Mouse (Mus musculus) kidney, postnatal 0 days (tissue): ENCODE results near the gene Poc1a. TPM values are rescaled to one million over a fixed set of nuclear protein-coding genes. Genes with fewer than 3 reads are reported as not detected.
A peak's percentile ranks its signal among the peaks of the same experiment; 100 is the strongest.

Experiments used
- ATAC-seq: fragments of 200-750 bp; cut with Nextera tagmentation; replicated peaks from 2 replicates; pipeline ENCODE4 v1.8.0; 2017; ENCODE audit warnings: low read depth, moderate number of reproducible peaks, moderate TSS enrichment, moderate library complexity; ENCODE audit not compliant: low FRiP score
- DNase-seq: peaks from one replicate; pipeline ENCODE4 v3.0.0-alpha.2; 2016; ENCODE audit warnings: low spot score
- H3K27ac ChIP-seq: fragments of 300-500 bp; sonication (generic); 2 replicates; pipeline ENCODE4 v1.5.1; 2014; ENCODE audit warnings: mild to moderate bottlenecking
- H3K27me3 ChIP-seq: fragments of 300-500 bp; sonication (generic); 2 replicates; pipeline ENCODE4 v1.6.1; 2014; ENCODE audit warnings: low read length, mixed read lengths; ENCODE audit not compliant: insufficient read depth
- H3K36me3 ChIP-seq: fragments of 300-500 bp; sonication (generic); 2 replicates; pipeline ENCODE4 v1.6.1; 2014; ENCODE audit warnings: low read length, mixed read lengths; ENCODE audit not compliant: insufficient read depth
- H3K4me1 ChIP-seq: fragments of 300-500 bp; sonication (generic); replicated peaks from 2 replicates; pipeline ENCODE4 v1.6.1; 2014; ENCODE audit warnings: antibody characterized with exemption, low read length, mixed read lengths; ENCODE audit not compliant: insufficient read depth
- H3K4me2 ChIP-seq: fragments of 300-500 bp; sonication (generic); 2 replicates; pipeline ENCODE4 v1.6.1; 2014; ENCODE audit warnings: mild to moderate bottlenecking, low read length, moderate library complexity, mixed read lengths
- H3K4me3 ChIP-seq: fragments of 300-500 bp; sonication (generic); replicated peaks from 2 replicates; pipeline ENCODE4 v1.5.1; 2014; ENCODE audit warnings: low read depth, low read length
- H3K9ac ChIP-seq: fragments of 300-500 bp; sonication (generic); 2 replicates; pipeline ENCODE4 v1.6.1; 2014; ENCODE audit warnings: low read depth, low read length
- H3K9me3 ChIP-seq: fragments of 300-500 bp; sonication (generic); replicated peaks from 2 replicates; pipeline ENCODE4 v1.6.1; 2016; ENCODE audit warnings: low read length, inconsistent platforms, mixed read lengths
- CTCF ChIP-seq: IDR thresholded peaks from 2 replicates; pipeline ENCODE4 v1.5.1; 2016; ENCODE audit warnings: antibody characterized with exemption, low read depth, mild to moderate bottlenecking, moderate library complexity
- WGBS: fragments of 180-500 bp; shearing (Covaris S2); extraction: QIAGEN DNeasy Blood & Tissue Kit; methylation state at CpG from one replicate; pipeline ENCODE4 v1.1.7; 2014; 5-methylcytosine and 5-hydroxymethylcytosine counted together
- polyA plus RNA-seq: library from polyadenylated mRNA; unstranded; fragments of >200 nt; fragmentation: Nextera tagmentation; extraction: Ambion mirVana; gene quantifications from 2 replicates; pipeline ENCODE4 v1.2.1, GENCODE M21; 2015

Poc1a gene
- polyA plus RNA-seq, 1 experiment from 2014 or later, result 13.1 TPM

DNA sequence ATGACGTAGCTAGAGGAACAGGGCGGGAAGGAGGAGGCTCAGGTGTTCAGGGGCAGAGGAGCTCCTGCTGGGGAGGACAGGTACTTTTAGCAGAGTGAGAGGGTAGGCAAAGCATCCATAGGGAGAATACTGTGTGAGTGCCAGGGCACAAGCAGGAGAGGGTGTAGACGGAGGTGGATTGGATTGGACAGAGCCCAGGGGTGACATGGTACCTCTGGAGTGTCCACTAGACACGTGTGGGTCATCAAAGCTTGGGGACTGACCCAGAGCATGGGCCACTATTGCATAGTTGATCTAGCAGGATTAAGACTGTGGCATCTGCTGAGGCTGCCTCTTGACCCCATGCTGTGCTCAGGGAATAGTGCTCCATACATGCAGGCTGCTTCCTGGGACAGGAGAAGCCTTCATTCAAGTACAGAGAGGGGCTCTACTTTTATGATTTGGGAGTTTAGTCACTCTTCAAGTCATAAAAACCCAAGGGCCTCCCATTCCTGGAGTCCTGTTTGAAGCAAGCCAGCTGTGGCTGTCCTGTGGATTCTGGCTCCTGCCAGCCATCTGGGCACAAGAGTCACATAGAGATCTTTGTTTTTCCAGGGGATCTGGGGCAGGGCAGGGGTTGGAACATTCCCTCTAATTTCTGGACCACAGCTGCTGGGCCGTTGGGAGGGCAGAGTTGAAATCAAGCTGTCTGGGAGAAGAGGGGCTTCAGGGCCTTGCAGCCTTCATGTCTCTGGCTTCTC is 48.1 kb downstream of the Poc1a start:
- no peaks in the 10 kb centered on the region for H3K9me3 ChIP-seq
- WGBS, result 39% methylated on average over 5 of the region's 5 CpGs
- DNase-seq (peak; percentile 65), ATAC-seq (0 out of 2 replicates have a peak, but pooled peaks have one; percentile 44)
- peak overlapping the region; percentile 31; the same call in 1 of the 2 replicates for H3K27ac ChIP-seq
- H3K4me1 ChIP-seq, result peaks cover 7% of the 10 kb centered on the region; the same call in 1 of the 2 replicates
- H3K4me2 ChIP-seq, result no peak overlapping the region
- H3K27me3 ChIP-seq, result no peaks in the 10 kb centered on the region
- no peak overlapping the region for H3K9ac ChIP-seq
- H3K36me3 ChIP-seq, result no peaks in the 10 kb centered on the region
- TF ChIP-seq CTCF, result no peak
- no peak overlapping the region for H3K4me3 ChIP-seq

GRCm38 (mm10) chr9:106332746-106333145 is 51.9 kb downstream of the Poc1a start:
- Histone ChIP-seq H3K9me3 (no peaks in the 10 kb centered on the region), H3K9ac (no peak overlapping the region), H3K27ac (no peak overlapping the region), H3K27me3 (no peaks in the 10 kb centered on the region), H3K4me2 (no peak overlapping the region), H3K4me3 (no peak overlapping the region), H3K4me1 (peaks cover 7% of the 10 kb centered on the region; the same call in 1 of the 2 replicates), H3K36me3 (no peaks in the 10 kb centered on the region)
- no peak for DNase-seq
- ATAC-seq, result no peak
- TF ChIP-seq CTCF, result no peak
- WGBS, result 54% methylated on average over 3 of the region's 3 CpGs

GRCm38 (mm10) chr9:106337620-106338019 is 56.8 kb downstream of the Poc1a start:
- no peaks in the 10 kb centered on the region for H3K27me3 ChIP-seq
- H3K36me3 ChIP-seq, result no peaks in the 10 kb centered on the region
- H3K4me3 ChIP-seq, result no peak overlapping the region
- ATAC-seq, result no peak
- no peak for TF ChIP-seq CTCF
- H3K4me1 ChIP-seq, result peaks cover 24% of the 10 kb centered on the region
- DNase-seq, result no peak
- no peaks in the 10 kb centered on the region for H3K9me3 ChIP-seq
- no peak overlapping the region for H3K4me2 ChIP-seq
- WGBS, result 72% methylated on average over 9 of the region's 9 CpGs
- H3K27ac ChIP-seq, result 0 out of 2 replicates have a peak overlapping the region, but pooled peaks have one; percentile 33
- no peak overlapping the region for H3K9ac ChIP-seq

- H3K4me2 ChIP-seq, result no peak overlapping the region
- H3K9ac ChIP-seq, result no peak overlapping the region
- DNase-seq (peak; percentile 35), ATAC-seq (no peak)
- H3K36me3 ChIP-seq, result no peaks in the 10 kb centered on the region
- H3K27ac ChIP-seq, result no peak overlapping the region
- peaks cover 24% of the 10 kb centered on the region for H3K4me1 ChIP-seq
- H3K27me3 ChIP-seq, result no peaks in the 10 kb centered on the region
- 29% methylated on average over 10 of the region's 10 CpGs for WGBS
- H3K9me3 ChIP-seq, result no peaks in the 10 kb centered on the region
- H3K4me3 ChIP-seq, result no peak overlapping the region
- TF ChIP-seq CTCF, result no peak
Observed at GRCm38 (mm10) chr9:106338462-106339172, 57.8 kb downstream of the Poc1a start.

- TF ChIP-seq CTCF, result no peak
- Histone ChIP-seq H3K27ac (no peak overlapping the region), H3K27me3 (no peaks in the 10 kb centered on the region), H3K9ac (no peak overlapping the region), H3K4me1 (peaks cover 24% of the 10 kb centered on the region), H3K36me3 (no peaks in the 10 kb centered on the region), H3K9me3 (no peaks in the 10 kb centered on the region), H3K4me2 (no peak overlapping the region), H3K4me3 (no peak overlapping the region)
- ATAC-seq (no peak), DNase-seq (no peak)
- 74% methylated on average over 6 of the region's 6 CpGs for WGBS
Observed at GRCm38 (mm10) chr9:106339173-106339558, 58.3 kb downstream of the Poc1a start.

GRCm38 (mm10) chr9:106339730-106340129 is 58.9 kb downstream of the Poc1a start:
- Histone ChIP-seq H3K9me3 (no peaks in the 10 kb centered on the region), H3K36me3 (no peaks in the 10 kb centered on the region), H3K4me2 (no peak overlapping the region), H3K27ac (no peak overlapping the region), H3K4me1 (peaks cover 24% of the 10 kb centered on the region), H3K4me3 (no peak overlapping the region), H3K27me3 (no peaks in the 10 kb centered on the region), H3K9ac (no peak overlapping the region)
- DNase-seq, result no peak
- TF ChIP-seq CTCF, result no peak
- WGBS, result 83% methylated on average over 4 of the region's 4 CpGs
- ATAC-seq, result no peak
